Mouse (Mus musculus) brain, adult 10 weeks (tissue): ENCODE results near the gene Nuf2. TPM values are rescaled to one million over a fixed set of nuclear protein-coding genes. Genes with fewer than 3 reads are reported as not detected.

Experiments used
- polyA plus RNA-seq: library from polyadenylated mRNA; stranded (reverse); fragments of 350-450 nt; fragmentation: Illumina TruSeq; extraction: RNeasy Lipid Tissue Mini Kit (QIAGEN cat#74804); gene quantifications from one replicate; pipeline ENCODE4 v1.2.3, GENCODE M21; 2015; ENCODE audit warnings: low read depth, low replicate concordance

Nuf2 gene
- polyA plus RNA-seq = 3.6 TPM

GRCm38 (mm10) chr1:169530876-169531701 lies at the start of gene Nuf2:
Gene Nuf2 (minus strand): TSS chr1:169531464.

Other genes with a start within 250 kb of the Nuf2 start
- 88.8 TPM for gene Rgs5, start 124.0 kb upstream of the Nuf2 start, polyA plus RNA-seq
- 597 TPM for gene Rgs4, start 216.2 kb upstream of the Nuf2 start, polyA plus RNA-seq